Mouse (Mus musculus) G1E (cell line): ENCODE measurements around the gene Sdf2l1.

ENCODE experiments used
- CTCF ChIP-seq: IDR thresholded peaks from 2 replicates; pipeline ENCODE4 v1.5.1; 2012; ENCODE audit warnings: low read depth, low read length, inconsistent platforms, mixed read lengths
- GATA1 ChIP-seq: IDR thresholded peaks from 2 replicates; pipeline ENCODE4 v1.6.1; 2012; ENCODE audit warnings: borderline replicate concordance, low read length, inconsistent platforms, mixed read lengths
- GATA2 ChIP-seq: IDR thresholded peaks from 2 replicates; pipeline ENCODE4 v1.6.1; 2012; ENCODE audit warnings: low read depth, low read length, inconsistent platforms, borderline replicate concordance
- POLR2AphosphoS5 ChIP-seq: IDR thresholded peaks from 2 replicates; pipeline ENCODE4 v1.6.1; 2012; ENCODE audit warnings: low read depth, low read length, inconsistent platforms; ENCODE audit not compliant: insufficient replicate concordance

- TF ChIP-seq CTCF (no peak), POLR2AphosphoS5 (no peak), GATA1 (no peak), GATA2 (no peak)
Observed at GRCm38 (mm10) chr16:17088346-17088745, 43.8 kb downstream of the Sdf2l1 start.
